19 mouse cellular contexts compared by ENCODE assay signal in genomic region chr9:40413601-40414000, GRCm38 (mm10).
DNase-seq lines count a peak whose midpoint lies in the region; ATAC-seq and TF ChIP-seq lines count a peak whose summit lies in the region.
"Had no signal": no experiment of that assay in that cellular context is flagged by ENCODE, and none has a peak within 500 bp of the region (broad histone marks: within the 10 kb centered on the region; RNA-seq: fewer than 3 reads in every experiment).

No protein-coding gene starts in this region.

- no peak overlapping the region for H3K4me3 ChIP-seq in midbrain, embryonic 11.5 days (ENCODE audit: low read depth, low read length)
- no peak overlapping the region for H3K4me3 ChIP-seq in midbrain, embryonic 14.5 days (replicated peaks; ENCODE audit: low read depth, low read length)
- H3K4me3 ChIP-seq in ES-Bruce4 (ENCODE audit: low read depth, low read length): peak overlapping the region; percentile 74

- WGBS in midbrain, embryonic 11.5 days: 95% methylated on average over 4 of the region's 4 CpGs
- 90% methylated on average over 4 of the region's 4 CpGs for WGBS in midbrain, embryonic 14.5 days

- H3K9me3 ChIP-seq in midbrain, embryonic 11.5 days (ENCODE audit: control insufficient read depth, low read length): no peaks in the 10 kb centered on the region
- H3K9me3 ChIP-seq in midbrain, embryonic 14.5 days (ENCODE audit: control insufficient read depth, low read length): no peaks in the 10 kb centered on the region
- H3K9me3 ChIP-seq in ES-Bruce4 (replicated peaks; ENCODE audit: control insufficient read depth, insufficient read depth, low read length, poor library complexity, severe bottlenecking): no peaks in the 10 kb centered on the region
- H3K9me3 ChIP-seq: embryonic facial prominence, embryonic 12.5 days; embryonic facial prominence, embryonic 15.5 days; hindbrain, embryonic 12.5 days; hindbrain, embryonic 15.5 days had no signal

- H3K9ac ChIP-seq in midbrain, embryonic 11.5 days (ENCODE audit: low read length): no peak overlapping the region
- no peak overlapping the region for H3K9ac ChIP-seq in midbrain, embryonic 14.5 days (replicated peaks; ENCODE audit: low read length)
- peak overlapping the region; percentile 85 for H3K9ac ChIP-seq in ES-Bruce4 (ENCODE audit: low read depth, poor library complexity, severe bottlenecking)
- H3K9ac ChIP-seq: embryonic facial prominence, embryonic 15.5 days; forebrain, postnatal 0 days; hindbrain, embryonic 12.5 days had no signal

- no peak overlapping the region for H3K27ac ChIP-seq in midbrain, embryonic 11.5 days (ENCODE audit: low read depth, low read length)
- H3K27ac ChIP-seq in midbrain, embryonic 14.5 days (replicated peaks; ENCODE audit: low read depth, low read length): no peak overlapping the region
- H3K27ac ChIP-seq in ES-Bruce4 (ENCODE audit: insufficient read depth, low read length): no peak overlapping the region
- H3K27ac ChIP-seq: embryonic facial prominence, embryonic 12.5 days; embryonic facial prominence, embryonic 15.5 days; gastrocnemius, adult 2 months; hindbrain, embryonic 12.5 days had no signal

- H3K36me3 ChIP-seq in midbrain, embryonic 11.5 days (ENCODE audit: control insufficient read depth, insufficient read depth, low read length): no peaks in the 10 kb centered on the region
- no peaks in the 10 kb centered on the region for H3K36me3 ChIP-seq in midbrain, embryonic 14.5 days (ENCODE audit: control insufficient read depth, insufficient read depth, low read length)
- no peaks in the 10 kb centered on the region for H3K36me3 ChIP-seq in ES-Bruce4 (ENCODE audit: control insufficient read depth, insufficient read depth, low read length, poor library complexity, severe bottlenecking)
- H3K36me3 ChIP-seq: embryonic facial prominence, embryonic 12.5 days; embryonic facial prominence, embryonic 15.5 days; G1E; hindbrain, embryonic 12.5 days; hindbrain, embryonic 15.5 days had no signal

- TF ChIP-seq EP300 in ES-Bruce4 (IDR thresholded peaks at IDR 0.05; ENCODE audit: insufficient read depth, low read depth, low read length): no peak

- DNase-seq in midbrain, embryonic 11.5 days (ENCODE audit: low spot score, missing footprints): peak; percentile 37
- DNase-seq in midbrain, embryonic 14.5 days: no peak
- DNase-seq in A20 (ENCODE audit: low read depth, low spot score) (peak; percentile 15), R1 (ENCODE audit: low read depth, low spot score) (peak; percentile 77)
- DNase-seq in layer of hippocampus, postnatal 14 days (ENCODE audit: low spot score in 2 of 2): no peak
- no peak for DNase-seq in adrenal gland, postnatal 14 days
- DNase-seq: B cell, adult 2 months; cerebellum, postnatal 10 days; forebrain, postnatal 0 days; gastrocnemius, adult 2 months; gastrocnemius, postnatal 14 days had no signal

- no peak for TF ChIP-seq CTCF in ES-Bruce4 (IDR thresholded peaks at IDR 0.05; ENCODE audit: low read depth, low read length)

- H3K4me2 ChIP-seq in midbrain, embryonic 11.5 days: no peak overlapping the region
- no peak overlapping the region for H3K4me2 ChIP-seq in midbrain, embryonic 14.5 days (ENCODE audit: low read length)

- H3K27me3 ChIP-seq in midbrain, embryonic 11.5 days (ENCODE audit: control insufficient read depth, insufficient read depth, low read length): no peaks in the 10 kb centered on the region
- H3K27me3 ChIP-seq in midbrain, embryonic 14.5 days (ENCODE audit: control insufficient read depth, insufficient read depth, low read length): no peaks in the 10 kb centered on the region
- no peaks in the 10 kb centered on the region for H3K27me3 ChIP-seq in ES-Bruce4 (ENCODE audit: control insufficient read depth, insufficient read depth, low read length, poor library complexity, severe bottlenecking)
- H3K27me3 ChIP-seq: CH12.LX; embryonic facial prominence, embryonic 12.5 days; embryonic facial prominence, embryonic 15.5 days; hindbrain, embryonic 12.5 days; hindbrain, embryonic 15.5 days had no signal

- ATAC-seq in midbrain, embryonic 11.5 days (ENCODE audit: low FRiP score): no peak
- ATAC-seq in midbrain, embryonic 14.5 days (ENCODE audit: low FRiP score, low TSS enrichment): no peak
- ATAC-seq in megakaryocyte, adult 5-6 weeks (ENCODE audit: poor library complexity, severe bottlenecking): no peak

- H3K4me1 ChIP-seq in midbrain, embryonic 11.5 days (ENCODE audit: control insufficient read depth, insufficient read depth, low read length): no peaks in the 10 kb centered on the region
- no peaks in the 10 kb centered on the region for H3K4me1 ChIP-seq in midbrain, embryonic 14.5 days (ENCODE audit: control insufficient read depth, insufficient read depth, low read length)
- H3K4me1 ChIP-seq in ES-Bruce4 (ENCODE audit: control insufficient read depth, insufficient read depth, low read length): peaks cover 2% of the 10 kb centered on the region
- H3K4me1 ChIP-seq: embryonic facial prominence, embryonic 15.5 days had no signal

- no peak for TF ChIP-seq POLR2A in ES-Bruce4 (IDR thresholded peaks at IDR 0.05; ENCODE audit: insufficient read depth, low read length)

Comparison
In these comparisons a context has a peak if more than half of its experiments do, and no peak if none do; other contexts are left out.
1. DNase-seq: peak in midbrain, embryonic 11.5 days (single experiment), A20 (single experiment) and R1 (single experiment); none in midbrain, embryonic 14.5 days (single experiment), layer of hippocampus, postnatal 14 days (0 of 2) and adrenal gland, postnatal 14 days (single experiment).